Mouse (Mus musculus) MEL-GATA-1-ER (cell line): Measurements from ENCODE around the gene Vmn1r72.
A peak's percentile ranks its signal among the peaks of the same experiment; 100 is the strongest.
"Not testable (repeated sequence)": the region's sequence is repeated elsewhere in the genome, so short reads cannot be mapped to it uniquely, and the experiment has no call there.

Experiments used
- DNase-seq: peaks from one replicate; pipeline ENCODE4 v3.0.0-alpha.2; 2012; ENCODE audit warnings: low read depth; ENCODE audit errors: extremely low read depth

The Vmn1r72 gene

DNA sequence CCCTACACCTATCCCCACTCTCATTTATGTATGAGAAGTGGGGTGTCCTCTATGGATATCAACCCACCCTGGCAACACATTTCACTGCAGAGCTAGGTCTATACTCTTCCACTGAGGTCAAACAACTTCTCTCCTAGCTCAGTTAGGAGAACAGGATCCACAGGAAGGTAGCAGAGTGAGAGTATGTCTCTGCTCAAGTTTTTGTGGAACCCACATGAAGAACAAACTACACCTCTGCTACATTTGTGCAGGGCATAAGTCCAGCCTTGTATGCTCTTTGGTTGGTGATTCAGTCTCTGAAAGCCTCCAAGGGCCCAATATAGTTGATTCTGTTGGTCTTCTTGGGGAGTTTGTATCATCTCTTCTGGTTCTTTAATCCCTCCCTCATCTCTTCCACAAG, at the start of gene Vmn1r72:
TSS of gene Vmn1r72 (minus strand) at position 101 of the 400 bp plus-strand sequence.
- DNase-seq: not testable (repeated sequence)

DNA sequence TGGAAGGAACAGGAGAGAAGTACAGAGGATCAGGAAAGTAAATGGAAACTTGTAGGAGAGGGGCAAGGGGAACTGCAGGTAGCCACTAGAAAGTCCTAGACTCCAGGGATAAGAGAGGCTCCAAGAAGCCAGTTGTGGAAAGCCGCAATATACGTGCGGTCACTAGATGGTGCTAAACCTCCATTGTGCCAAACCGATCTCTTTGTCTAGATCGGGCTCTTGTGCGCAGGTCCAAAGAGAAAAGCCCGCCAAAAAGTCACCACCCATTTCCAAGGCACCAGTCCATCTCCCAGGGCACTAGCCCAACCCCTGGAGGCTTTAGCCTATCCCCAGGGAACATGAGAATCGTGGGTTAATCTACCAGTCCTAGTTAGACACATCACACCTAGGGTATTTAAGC, 62.9 kb downstream of the Vmn1r72 start:
- DNase-seq: peak; percentile 6
